Mouse (Mus musculus): ENCODE data around the gene Zfp985. TPM values are rescaled to one million over a fixed set of nuclear protein-coding genes. Genes with fewer than 3 reads are reported as not detected.
"Not testable (repeated sequence)": the region's sequence is repeated elsewhere in the genome, so short reads cannot be mapped to it uniquely, and the experiment has no call there.

Zfp985 gene
- polyA plus RNA-seq (2016; fragmentation: Nextera tagmentation; extraction: Ambion mirVana), result 0.18 and 0.46 TPM in 2 replicates

DNA sequence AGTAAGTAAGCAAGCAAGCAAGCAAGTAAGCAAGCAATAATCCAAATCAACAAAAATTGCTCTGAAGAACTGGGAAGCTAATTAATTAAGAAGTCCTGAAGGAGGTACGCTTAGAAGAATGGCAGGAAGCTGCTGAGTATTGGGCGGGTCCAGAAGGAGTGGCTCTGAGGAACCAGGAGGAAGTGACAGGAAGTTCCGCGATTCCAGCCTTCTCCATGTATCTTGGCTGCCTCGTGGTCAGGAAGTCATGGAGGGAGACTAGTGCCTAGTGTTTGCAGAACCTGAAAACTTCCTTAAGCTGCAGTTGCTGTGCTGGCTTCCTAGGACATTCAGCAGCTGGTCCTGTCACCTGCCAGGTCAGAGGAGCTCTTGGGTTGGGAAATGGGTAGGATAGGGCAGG, at the start of gene Zfp985:
Gene Zfp985 (plus strand): TSS at position 207 of the 400 bp plus-strand sequence.
- not testable (repeated sequence) for H3K27me3 ChIP-seq; H3K36me3 ChIP-seq; H3K9ac ChIP-seq (replicated peaks); ATAC-seq (ENCODE audit: insufficient number of reproducible peaks, insufficient read depth, low FRiP score, low TSS enrichment, low read depth); H3K4me1 ChIP-seq (replicated peaks); H3K4me3 ChIP-seq (replicated peaks); H3K27ac ChIP-seq; H3K4me2 ChIP-seq
- 77% methylated on average over 5 of the region's 5 CpGs for WGBS
- peaks cover 25% of the 10 kb centered on the region for H3K9me3 ChIP-seq

DNA sequence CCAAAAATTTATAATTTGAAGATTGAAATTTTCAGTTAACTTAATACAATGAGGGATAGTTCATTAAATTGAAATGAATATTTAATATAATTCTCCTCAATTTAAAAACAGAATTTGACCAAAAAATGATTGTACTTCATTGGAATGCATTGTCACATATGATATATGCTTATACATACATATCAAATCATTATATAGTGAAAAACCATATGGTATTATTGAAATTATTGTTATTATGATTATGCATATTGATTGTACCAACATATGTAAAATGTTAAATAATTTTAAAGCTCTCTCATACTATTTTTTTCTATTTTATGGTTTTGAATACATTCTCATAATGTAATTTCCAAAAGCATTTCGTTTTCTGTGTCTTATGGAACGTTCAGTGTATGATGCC, 43.9 kb upstream of the Zfp985 start:
- no peaks in the 10 kb centered on the region for H3K4me1 ChIP-seq (replicated peaks)

DNA sequence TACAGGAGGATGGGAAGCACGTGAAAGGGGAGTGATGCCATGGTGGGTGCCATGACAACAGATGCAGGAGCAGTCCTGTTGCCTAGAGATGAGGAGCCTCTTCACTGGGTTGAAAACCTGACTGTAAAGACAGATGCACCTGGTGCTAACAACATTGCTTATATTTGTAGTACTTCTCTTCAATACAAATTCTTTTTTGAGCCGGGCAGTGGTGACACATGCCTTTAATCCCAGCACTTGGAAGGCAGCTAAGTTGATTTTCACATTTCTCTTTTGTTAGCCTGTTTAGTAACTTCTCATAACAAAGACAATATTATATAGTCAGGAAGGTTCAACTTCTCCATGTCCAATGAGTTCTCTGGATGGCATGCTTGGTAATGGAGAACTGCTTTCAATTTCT, 34.1 kb upstream of the Zfp985 start:
- H3K9ac ChIP-seq (replicated peaks), result no peak overlapping the region
- peaks cover 77% of the 10 kb centered on the region for H3K9me3 ChIP-seq
- peak; percentile 32; the same call in 1 of the 2 replicates for ATAC-seq (ENCODE audit: insufficient number of reproducible peaks, insufficient read depth, low FRiP score, low TSS enrichment, low read depth)
- H3K4me1 ChIP-seq (replicated peaks), result no peaks in the 10 kb centered on the region
- H3K4me2 ChIP-seq, result no peak overlapping the region
- WGBS, result 73% methylated on average over 2 of the region's 2 CpGs
- no peaks in the 10 kb centered on the region for H3K27me3 ChIP-seq
- no peak overlapping the region for H3K27ac ChIP-seq
- H3K4me3 ChIP-seq (replicated peaks), result no peak overlapping the region
- H3K36me3 ChIP-seq, result no peaks in the 10 kb centered on the region

More for the DNA sequence above, 43.9 kb upstream of the Zfp985 start:
- no peaks in the 10 kb centered on the region for H3K27me3 ChIP-seq
- peaks cover 21% of the 10 kb centered on the region for H3K36me3 ChIP-seq
- H3K9me3 ChIP-seq, result peaks cover 38% of the 10 kb centered on the region
- WGBS, result 87% methylated on average over 2 of the region's 2 CpGs
- no peak overlapping the region for H3K4me2 ChIP-seq
- H3K4me3 ChIP-seq (replicated peaks), result no peak overlapping the region
- no peak overlapping the region for H3K27ac ChIP-seq
- H3K9ac ChIP-seq (replicated peaks), result no peak overlapping the region
- ATAC-seq (ENCODE audit: insufficient number of reproducible peaks, insufficient read depth, low FRiP score, low TSS enrichment, low read depth), result no peak

DNA sequence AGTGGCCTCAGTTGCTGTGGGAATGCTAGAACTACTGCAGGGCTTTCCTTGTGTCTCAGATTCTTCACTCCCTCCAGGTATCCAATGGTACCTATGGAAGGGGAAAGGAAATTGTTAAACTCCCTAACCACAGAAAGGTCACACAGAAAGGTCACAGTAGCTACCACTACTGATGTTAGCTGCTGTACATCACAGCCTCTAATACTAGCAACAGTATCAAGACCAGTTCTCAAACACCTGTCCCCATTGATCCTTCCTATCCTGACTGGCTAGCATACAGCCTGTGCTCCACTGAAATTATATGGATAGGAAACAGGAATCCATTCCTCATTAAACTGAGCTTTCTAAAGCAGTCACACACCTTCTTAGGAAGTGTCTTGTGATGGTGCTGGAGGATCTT, 33.0 kb upstream of the Zfp985 start:
- Histone ChIP-seq H3K27me3 (no peaks in the 10 kb centered on the region), H3K9me3 (peaks cover 82% of the 10 kb centered on the region)
- no peak for ATAC-seq (ENCODE audit: insufficient number of reproducible peaks, insufficient read depth, low FRiP score, low TSS enrichment, low read depth)

DNA sequence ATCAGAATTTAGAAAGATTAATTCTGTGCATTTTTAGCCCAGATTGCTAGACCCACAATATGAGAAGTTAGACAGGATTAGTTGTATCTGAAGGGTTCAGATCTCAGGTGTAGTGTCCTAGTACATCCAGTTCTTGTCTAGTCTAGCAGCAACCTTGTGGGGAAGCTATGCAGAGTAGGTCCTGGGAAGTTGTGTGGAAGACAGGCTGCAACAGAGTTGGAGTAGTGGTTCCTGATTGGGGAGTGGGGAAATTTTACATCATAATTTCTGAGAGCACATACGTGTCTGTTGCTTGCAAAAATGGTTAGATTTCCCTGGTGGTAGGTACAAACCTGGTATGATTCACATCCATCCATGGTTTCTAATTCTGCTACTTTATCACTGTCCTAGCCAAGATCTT, 28.0 kb upstream of the Zfp985 start:
- Histone ChIP-seq H3K9me3 (peaks cover 74% of the 10 kb centered on the region), H3K4me3 (replicated peaks) (no peak overlapping the region), H3K36me3 (no peaks in the 10 kb centered on the region), H3K27ac (no peak overlapping the region), H3K27me3 (no peaks in the 10 kb centered on the region), H3K4me1 (replicated peaks) (no peaks in the 10 kb centered on the region), H3K4me2 (no peak overlapping the region), H3K9ac (replicated peaks) (no peak overlapping the region)
- WGBS, result 91% methylated on average over 1 of the region's 1 CpGs
- no peak; the same call in 1 of the 2 replicates for ATAC-seq (ENCODE audit: insufficient number of reproducible peaks, insufficient read depth, low FRiP score, low TSS enrichment, low read depth)

More for the DNA sequence above, 33.0 kb upstream of the Zfp985 start:
- no peak overlapping the region for H3K4me2 ChIP-seq
- H3K9ac ChIP-seq (replicated peaks), result no peak overlapping the region
- no peak overlapping the region for H3K4me3 ChIP-seq (replicated peaks)
- no peaks in the 10 kb centered on the region for H3K4me1 ChIP-seq (replicated peaks)
- no peaks in the 10 kb centered on the region for H3K36me3 ChIP-seq
- no peak overlapping the region for H3K27ac ChIP-seq

DNA sequence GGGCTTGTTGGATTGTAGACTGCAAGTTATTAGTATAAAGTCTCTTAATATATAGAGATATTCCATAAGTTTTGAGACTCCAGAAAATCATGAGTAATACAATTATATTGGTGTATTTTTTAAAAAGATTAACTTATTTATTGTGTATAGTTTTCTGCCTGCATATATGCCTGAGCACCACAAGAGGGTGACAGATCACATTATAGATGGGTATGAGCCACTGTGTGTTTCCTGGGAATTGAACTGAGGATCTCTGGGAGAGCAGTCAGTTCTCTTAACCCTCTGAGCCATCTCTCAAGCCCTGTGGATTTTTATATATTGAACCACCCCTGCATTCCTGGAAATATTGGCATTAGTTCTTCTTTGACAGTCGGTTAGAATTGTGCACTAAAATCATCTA, 22.7 kb upstream of the Zfp985 start:
- Histone ChIP-seq H3K4me2 (no peak overlapping the region), H3K27me3 (no peaks in the 10 kb centered on the region), H3K36me3 (no peaks in the 10 kb centered on the region), H3K27ac (no peak overlapping the region), H3K9me3 (peaks cover 47% of the 10 kb centered on the region), H3K9ac (replicated peaks) (no peak overlapping the region), H3K4me1 (replicated peaks) (no peaks in the 10 kb centered on the region), H3K4me3 (replicated peaks) (no peak overlapping the region)
- 82% methylated on average over 1 of the region's 1 CpGs for WGBS
- ATAC-seq (ENCODE audit: insufficient number of reproducible peaks, insufficient read depth, low FRiP score, low TSS enrichment, low read depth), result no peak

DNA sequence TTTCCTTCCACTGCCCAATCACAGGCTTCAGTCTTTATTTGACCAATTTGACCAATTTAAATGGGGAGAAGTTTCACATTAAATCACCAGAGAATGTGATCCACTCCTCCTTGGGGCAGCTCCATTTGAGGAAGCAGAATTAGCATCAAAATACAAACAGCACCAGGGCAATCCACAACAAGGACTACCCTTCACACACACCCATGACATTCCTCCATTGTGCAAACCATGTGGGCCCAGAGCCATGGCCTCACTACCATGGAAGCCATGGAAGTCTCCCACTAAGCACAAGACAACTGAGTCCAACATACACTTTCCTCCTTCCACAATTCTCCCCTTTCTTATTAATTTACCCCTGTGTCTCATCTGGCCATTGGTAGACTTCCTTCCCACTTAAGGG, 17.2 kb upstream of the Zfp985 start:
- H3K36me3 ChIP-seq; H3K4me1 ChIP-seq (replicated peaks); H3K4me2 ChIP-seq; H3K9ac ChIP-seq (replicated peaks); ATAC-seq (ENCODE audit: insufficient number of reproducible peaks, insufficient read depth, low FRiP score, low TSS enrichment, low read depth); H3K27ac ChIP-seq; H3K4me3 ChIP-seq (replicated peaks); H3K27me3 ChIP-seq: not testable (repeated sequence)
- H3K9me3 ChIP-seq, result peaks cover 51% of the 10 kb centered on the region

DNA sequence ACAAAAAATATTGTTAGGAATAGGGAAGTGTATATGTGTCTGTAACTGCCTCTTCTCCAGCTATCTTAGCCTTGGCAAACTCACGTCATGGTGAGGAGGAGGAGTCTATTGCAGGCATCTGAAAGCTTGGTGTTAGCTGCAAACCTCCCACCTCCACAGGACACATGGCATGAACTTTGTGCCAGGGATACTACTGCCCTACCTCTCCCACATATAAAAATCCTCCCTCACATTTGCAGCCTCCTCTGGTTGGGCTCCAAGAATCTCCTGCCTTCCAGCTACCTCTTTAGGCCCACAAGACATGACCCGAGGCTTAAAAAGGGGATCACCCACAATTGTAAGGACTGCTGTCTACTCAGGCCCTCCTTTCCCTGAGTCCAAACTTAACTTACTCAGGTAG, 15.4 kb upstream of the Zfp985 start:
- Histone ChIP-seq H3K36me3 (no peaks in the 10 kb centered on the region), H3K27me3 (no peaks in the 10 kb centered on the region), H3K9me3 (peaks cover 47% of the 10 kb centered on the region), H3K4me3 (replicated peaks) (no peak overlapping the region), H3K9ac (replicated peaks) (no peak overlapping the region), H3K4me1 (replicated peaks) (no peaks in the 10 kb centered on the region), H3K27ac (no peak overlapping the region), H3K4me2 (no peak overlapping the region)
- 83% methylated on average over 2 of the region's 2 CpGs for WGBS
- no peak for ATAC-seq (ENCODE audit: insufficient number of reproducible peaks, insufficient read depth, low FRiP score, low TSS enrichment, low read depth)

DNA sequence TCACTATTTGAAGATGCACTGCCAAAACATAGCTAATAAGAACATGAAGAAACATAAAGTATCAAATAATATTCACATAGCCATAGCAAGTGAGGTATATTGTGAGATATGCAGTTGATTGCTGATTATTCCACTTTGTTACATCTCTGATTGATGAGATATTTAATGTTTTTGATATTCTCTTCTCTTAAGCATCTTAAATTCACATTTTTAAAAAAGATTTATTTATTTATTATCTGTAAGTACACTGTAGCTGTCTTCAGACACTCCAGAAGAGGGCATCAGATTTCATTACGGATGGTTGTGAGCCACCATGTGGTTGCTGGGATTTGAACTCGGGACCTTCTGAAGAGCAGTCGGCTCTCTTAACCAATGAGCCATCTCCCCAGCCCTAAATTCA, 13.2 kb upstream of the Zfp985 start, which contains the start of gene Gm16503:
Gene Gm16503 (plus strand): TSS at position 301 of the 400 bp plus-strand sequence.
- H3K4me1 ChIP-seq (replicated peaks); H3K4me2 ChIP-seq; H3K4me3 ChIP-seq (replicated peaks); H3K36me3 ChIP-seq; H3K27me3 ChIP-seq; H3K27ac ChIP-seq; H3K9ac ChIP-seq (replicated peaks); ATAC-seq (ENCODE audit: insufficient number of reproducible peaks, insufficient read depth, low FRiP score, low TSS enrichment, low read depth): not testable (repeated sequence)
- peaks cover 59% of the 10 kb centered on the region for H3K9me3 ChIP-seq
- WGBS, result 88% methylated on average over 3 of the region's 3 CpGs

DNA sequence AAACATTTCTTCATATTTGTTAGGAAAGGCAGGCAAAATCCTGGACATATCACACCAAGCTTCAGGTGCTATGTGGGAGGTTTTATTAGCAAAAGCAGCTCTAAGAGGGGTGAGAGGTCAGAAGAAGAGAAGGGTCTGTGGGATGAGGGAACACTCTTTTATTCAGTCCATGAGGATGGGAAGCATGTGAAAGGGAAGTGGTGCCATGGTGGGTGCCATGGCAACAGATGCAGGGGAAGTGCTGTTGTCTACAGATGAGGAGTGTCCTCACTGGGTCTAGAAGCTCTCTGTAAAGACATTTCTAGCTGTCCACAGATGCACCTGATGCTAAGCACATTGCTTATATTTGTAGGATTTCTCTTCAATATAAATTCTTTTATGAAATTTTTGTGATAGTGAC, 12.0 kb upstream of the Zfp985 start:
- no peak for ATAC-seq (ENCODE audit: insufficient number of reproducible peaks, insufficient read depth, low FRiP score, low TSS enrichment, low read depth)

DNA sequence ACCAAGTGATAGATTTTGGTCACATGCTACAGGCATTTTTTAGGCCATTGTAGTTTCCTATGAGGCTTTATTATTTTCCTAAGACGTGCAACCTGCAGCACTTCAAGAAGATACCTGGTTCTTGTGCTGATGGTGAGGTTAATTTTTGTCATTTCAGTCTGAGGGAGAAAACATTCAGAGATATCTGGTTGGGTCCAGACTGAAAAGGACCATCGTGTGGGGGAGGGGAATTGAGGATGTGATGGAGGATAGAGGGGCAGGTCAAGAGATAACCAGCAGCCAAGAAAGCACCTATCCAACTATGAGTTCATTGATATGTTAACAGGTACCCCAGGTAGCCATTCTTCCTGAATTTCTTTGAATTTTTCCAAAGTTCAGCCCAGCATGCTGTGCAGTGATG, 1.3 kb downstream of the Zfp985 start:
- not testable (repeated sequence) for H3K27me3 ChIP-seq; H3K27ac ChIP-seq; H3K4me3 ChIP-seq (replicated peaks); H3K9ac ChIP-seq (replicated peaks); H3K4me1 ChIP-seq (replicated peaks); H3K36me3 ChIP-seq; ATAC-seq (ENCODE audit: insufficient number of reproducible peaks, insufficient read depth, low FRiP score, low TSS enrichment, low read depth); H3K4me2 ChIP-seq
- H3K9me3 ChIP-seq, result peaks cover 25% of the 10 kb centered on the region
- WGBS, result 78% methylated on average over 2 of the region's 2 CpGs

More for the DNA sequence above, 12.0 kb upstream of the Zfp985 start:
- H3K27me3 ChIP-seq, result no peaks in the 10 kb centered on the region
- no peaks in the 10 kb centered on the region for H3K36me3 ChIP-seq
- no peaks in the 10 kb centered on the region for H3K4me1 ChIP-seq (replicated peaks)
- no peak overlapping the region for H3K9ac ChIP-seq (replicated peaks)
- no peak overlapping the region for H3K4me3 ChIP-seq (replicated peaks)
- no peak overlapping the region for H3K27ac ChIP-seq
- peaks cover 50% of the 10 kb centered on the region for H3K9me3 ChIP-seq
- no peak overlapping the region for H3K4me2 ChIP-seq

DNA sequence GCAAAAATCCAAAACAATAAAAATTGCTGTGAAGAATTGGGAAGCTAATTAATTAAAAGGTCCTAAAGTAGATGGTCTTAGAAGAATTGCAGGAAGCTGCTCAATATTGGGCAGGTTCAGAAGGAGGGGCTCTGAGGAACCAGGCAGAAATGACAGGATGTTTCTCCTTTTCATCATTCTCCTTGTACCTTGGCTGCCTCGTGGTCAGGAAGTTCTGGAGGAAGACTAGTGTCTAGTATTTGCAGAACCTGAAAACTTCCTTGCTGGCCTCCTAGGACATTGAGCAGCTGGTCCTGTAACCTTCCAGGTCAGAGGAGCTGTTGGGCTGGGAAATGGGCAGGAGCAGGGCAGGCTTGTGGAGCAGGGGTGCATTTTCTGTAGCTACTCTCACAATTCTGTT, 3.8 kb downstream of the Zfp985 start:
- not testable (repeated sequence) for H3K9ac ChIP-seq (replicated peaks); H3K36me3 ChIP-seq; H3K4me3 ChIP-seq (replicated peaks); H3K4me2 ChIP-seq; H3K27ac ChIP-seq; ATAC-seq (ENCODE audit: insufficient number of reproducible peaks, insufficient read depth, low FRiP score, low TSS enrichment, low read depth); H3K4me1 ChIP-seq (replicated peaks); H3K27me3 ChIP-seq
- peaks cover 20% of the 10 kb centered on the region for H3K9me3 ChIP-seq
- WGBS, result 54% methylated on average over 1 of the region's 1 CpGs
